Mouse (Mus musculus): ENCODE measurements at regions not wholly inside any gene's neighbourhood (a gene's known extent, or its start where the extent isn't known, plus 50 kb on each side); places are given as distances from the start of the nearest gene placed in this dataset.

- no peak for TF ChIP-seq CTCF (IDR thresholded peaks at IDR 0.05; ENCODE audit: insufficient read depth, low read depth, low read length)
- TF ChIP-seq POLR2A (IDR thresholded peaks at IDR 0.05; ENCODE audit: insufficient read depth, low read depth, low read length): no peak
Observed at GRCm38 (mm10) chr1:56171157-56171556, 466.1 kb downstream of the Hsfy2 start.
